Mouse (Mus musculus) heart, embryonic 11.5 days (tissue): ENCODE results near the gene Crp. TPM values are rescaled to one million over a fixed set of nuclear protein-coding genes. Genes with fewer than 3 reads are reported as not detected.

Source experiments
- polyA plus RNA-seq: library from polyadenylated mRNA; unstranded; fragments of >200 nt; fragmentation: Nextera tagmentation; extraction: Ambion mirVana; gene quantifications from 2 replicates; pipeline ENCODE4 v1.2.1, GENCODE M21; 2014

Gene Crp
- polyA plus RNA-seq, 1 experiment from 2014 or later = 0.11 TPM

Other genes starting within 250 kb of the Crp start
- gene Slamf9, start 222.7 kb upstream of the Crp start, polyA plus RNA-seq = 1.1 and 1.2 TPM in 2 replicates
- 9.3 and 12.0 TPM in 2 replicates for gene Igsf9, start 216.3 kb upstream of the Crp start, polyA plus RNA-seq
- 248 and 295 TPM in 2 replicates for gene Tagln2, start 198.0 kb upstream of the Crp start, polyA plus RNA-seq
- gene Cfap45, start 177.3 kb upstream of the Crp start, polyA plus RNA-seq = 2.6 and 2.7 TPM in 2 replicates
- 0.28 TPM in 1 of 2 replicates, not detected in the other for gene Vsig8, start 142.1 kb upstream of the Crp start, polyA plus RNA-seq
- not detected in 2 replicates for gene Slamf8, start 107.5 kb upstream of the Crp start, polyA plus RNA-seq
- not detected in 2 replicates for gene Fcrl6, start 95.5 kb upstream of the Crp start, polyA plus RNA-seq
- 11.8 and 14.5 TPM in 2 replicates for gene Dusp23, start 65.1 kb upstream of the Crp start, polyA plus RNA-seq
- 0.27 TPM in 1 of 2 replicates, not detected in the other for gene Apcs, start 197.0 kb downstream of the Crp start, polyA plus RNA-seq